Mouse (Mus musculus): ENCODE data around the gene Ecd. TPM values are rescaled to one million over a fixed set of nuclear protein-coding genes. Genes with fewer than 3 reads are reported as not detected.
"Not testable (repeated sequence)": the region's sequence is repeated elsewhere in the genome, so short reads cannot be mapped to it uniquely, and the experiment has no call there.

The Ecd gene
- total RNA-seq, 2 experiments from 2014 or later = 10.2 TPM

DNA sequence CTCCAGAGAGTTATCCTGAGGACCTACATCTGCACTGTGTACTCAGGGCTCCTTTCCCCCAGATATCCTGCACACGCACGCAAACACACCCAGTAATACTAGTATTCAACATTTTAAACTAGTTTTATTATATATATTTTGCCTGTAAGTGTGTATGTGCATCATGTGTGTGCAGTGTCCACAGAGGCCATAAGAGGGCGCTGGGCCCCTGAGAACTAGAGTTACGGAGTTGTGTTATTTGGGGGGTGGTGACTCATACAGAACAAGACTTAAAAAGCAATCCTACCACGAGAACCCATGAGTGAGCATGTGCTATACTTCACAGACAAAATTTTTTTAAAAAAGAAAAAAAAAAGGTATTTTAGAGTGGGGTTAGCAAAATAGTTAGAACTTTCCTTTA lies 8.5 kb downstream of the Ecd start:
- ATAC-seq (replicated peaks; ENCODE audit: low FRiP score, poor library complexity, severe bottlenecking) = no peak

- ATAC-seq (replicated peaks; ENCODE audit: low FRiP score, poor library complexity, severe bottlenecking) = no peak
These were observed 16.6 kb downstream of the Ecd start for GRCm38 (mm10) chr14:20331316-20331715.

DNA sequence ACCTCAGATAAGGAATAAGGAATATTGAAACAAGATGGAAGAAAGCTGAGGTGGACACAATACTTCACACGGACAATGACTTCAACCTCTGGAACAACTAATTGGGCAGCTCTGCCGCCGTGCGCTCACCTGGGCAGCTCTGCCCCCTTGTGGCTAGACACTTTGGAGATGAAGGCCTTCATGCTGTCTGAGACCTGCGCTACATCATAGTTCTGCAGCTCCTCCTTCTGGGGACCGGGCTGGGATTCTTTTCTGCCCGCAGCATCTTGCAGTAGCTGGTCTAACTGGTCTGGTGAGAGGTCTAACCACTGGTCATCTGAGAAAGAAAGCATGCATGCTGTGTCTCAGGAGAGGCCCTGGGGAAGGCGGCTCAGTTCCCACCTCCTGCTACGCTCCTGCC lies 19.4 kb downstream of the Ecd start:
- ATAC-seq (replicated peaks; ENCODE audit: low FRiP score, poor library complexity, severe bottlenecking) = 0 out of 2 replicates have a peak, but pooled peaks have one; percentile 47

DNA sequence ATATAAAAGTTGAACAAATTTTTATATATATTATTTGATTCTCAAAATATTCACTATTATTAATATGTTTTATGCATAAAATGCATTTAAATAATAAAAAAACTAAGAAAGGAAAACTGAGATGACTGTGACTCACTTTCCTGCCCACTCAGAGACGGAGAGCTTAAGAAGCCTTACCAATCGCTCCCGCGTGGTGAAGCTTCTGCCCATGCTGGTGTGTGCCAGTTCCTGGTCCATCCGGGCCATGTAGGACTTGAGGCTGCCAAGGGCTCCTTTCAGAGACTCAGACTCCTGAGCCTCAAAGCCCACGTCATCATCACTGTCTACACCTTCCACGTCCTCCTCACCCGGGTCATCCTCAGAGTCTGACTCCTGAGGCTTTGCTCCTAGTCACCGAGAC lies 23.7 kb downstream of the Ecd start:
- ATAC-seq (replicated peaks; ENCODE audit: low FRiP score, poor library complexity, severe bottlenecking) = no peak

DNA sequence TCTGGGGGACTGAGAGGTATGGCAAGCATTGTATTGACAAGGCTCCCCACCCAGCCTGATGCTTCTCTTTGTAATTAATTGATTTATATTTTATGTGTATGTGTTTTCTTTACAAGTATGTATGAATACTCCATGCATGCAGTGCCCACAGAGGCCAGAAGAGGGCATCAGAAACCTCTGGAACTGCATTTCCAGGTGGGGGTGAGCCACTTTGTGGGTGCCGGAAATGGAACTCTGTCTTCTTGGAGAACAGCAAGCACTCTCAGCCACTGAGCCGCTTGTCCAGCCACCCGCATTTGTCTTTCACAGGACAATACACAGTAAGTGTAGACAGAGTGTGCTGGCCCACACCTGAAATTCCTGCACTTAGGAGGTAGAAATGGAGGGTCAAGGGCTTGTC lies 28.5 kb downstream of the Ecd start:
- peak; percentile 61 for ATAC-seq (replicated peaks; ENCODE audit: low FRiP score, poor library complexity, severe bottlenecking)

DNA sequence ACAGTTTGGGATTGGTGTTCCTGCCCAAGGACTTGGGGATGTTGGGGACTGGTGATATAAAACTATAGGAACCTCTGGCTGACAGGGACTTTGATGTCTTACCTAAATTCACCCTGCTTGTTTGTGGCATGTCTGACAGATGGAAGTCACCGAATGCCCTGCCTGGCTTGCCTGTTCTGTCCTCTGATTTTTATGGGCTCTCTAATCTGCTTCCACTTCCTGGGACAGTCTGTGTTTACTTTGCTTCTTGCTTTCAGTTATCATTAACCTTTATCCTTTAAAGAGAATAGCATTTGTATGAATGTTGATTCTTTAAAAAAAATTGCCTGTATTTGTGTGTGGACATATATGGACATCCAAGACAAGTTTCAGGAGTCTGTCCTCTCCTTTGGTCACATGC lies 32.8 kb downstream of the Ecd start:
- ATAC-seq (replicated peaks; ENCODE audit: low FRiP score, poor library complexity, severe bottlenecking) = no peak

GRCm38 (mm10) chr14:20305085-20305484 lies 42.8 kb downstream of the Ecd start:
- not testable (repeated sequence) for ATAC-seq (replicated peaks; ENCODE audit: low FRiP score, poor library complexity, severe bottlenecking)

GRCm38 (mm10) chr14:20298131-20298530 lies 49.8 kb downstream of the Ecd start:
- ATAC-seq (replicated peaks; ENCODE audit: low FRiP score, poor library complexity, severe bottlenecking) = no peak

- ATAC-seq (replicated peaks; ENCODE audit: low FRiP score, poor library complexity, severe bottlenecking) = no peak
These were observed 50.3 kb downstream of the Ecd start for GRCm38 (mm10) chr14:20297616-20298015.

DNA sequence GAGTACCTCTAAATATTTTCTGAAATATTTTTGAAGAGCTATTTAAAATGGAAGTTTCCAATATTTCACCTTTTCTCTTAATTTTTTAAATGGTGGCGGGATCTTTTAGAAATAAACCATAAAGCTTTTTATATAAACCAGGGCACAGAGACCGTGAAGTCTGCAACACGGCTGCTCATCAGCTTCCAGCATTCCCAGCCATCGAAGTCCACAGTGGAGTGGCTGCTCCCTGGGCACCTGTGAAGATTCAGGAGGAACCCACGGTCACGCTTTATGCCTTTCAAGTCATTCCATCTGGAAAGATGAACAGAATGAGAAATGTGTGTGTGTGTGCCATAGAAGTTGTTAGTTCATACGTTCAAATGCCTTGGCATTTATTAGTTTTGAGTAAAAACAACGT lies 53.0 kb downstream of the Ecd start:
- no peak for ATAC-seq (replicated peaks; ENCODE audit: low FRiP score, poor library complexity, severe bottlenecking)

GRCm38 (mm10) chr14:20294117-20294892 lies 53.6 kb downstream of the Ecd start, which contains the start of gene Nudt13:
Nudt13 (plus strand) TSS chr14:20294697.
- peak; percentile 99 for ATAC-seq (replicated peaks; ENCODE audit: low FRiP score, poor library complexity, severe bottlenecking)

- ATAC-seq (replicated peaks; ENCODE audit: low FRiP score, poor library complexity, severe bottlenecking) = no peak
These were observed 56.5 kb downstream of the Ecd start for GRCm38 (mm10) chr14:20291391-20291790.

Other genes starting within 250 kb of the Ecd start
- gene Saysd1, start 209.6 kb downstream of the Ecd start, total RNA-seq (2015; ENCODE audit: low replicate concordance) = 1.9 TPM in 1 of 2 replicates, not detected in the other
- not detected in 2 replicates for gene Saysd1, start 209.6 kb downstream of the Ecd start, total RNA-seq (2017; ENCODE audit: low replicate concordance)
- gene Kcnk5, start 166.3 kb downstream of the Ecd start, total RNA-seq (2015; ENCODE audit: low replicate concordance) = not detected in 2 replicates
- 0.26 and 2.0 TPM in 2 replicates for gene Kcnk5, start 166.3 kb downstream of the Ecd start, total RNA-seq (2017; ENCODE audit: low replicate concordance)
- not detected in 2 replicates for gene Kcnk16, start 78.9 kb downstream of the Ecd start, total RNA-seq (2015; ENCODE audit: low replicate concordance)
- gene Kcnk16, start 78.9 kb downstream of the Ecd start, total RNA-seq (2017; ENCODE audit: low replicate concordance) = not detected in 2 replicates
- gene Nudt13, start 53.4 kb downstream of the Ecd start, total RNA-seq (2015; ENCODE audit: low replicate concordance) = 4.4 TPM in 1 of 2 replicates, not detected in the other
- 3.6 and 5.3 TPM in 2 replicates for gene Nudt13, start 53.4 kb downstream of the Ecd start, total RNA-seq (2017; ENCODE audit: low replicate concordance)
- 12.5 and 23.2 TPM in 2 replicates for gene Fam149b, start within 50 bp of the Ecd start, total RNA-seq (2015; ENCODE audit: low replicate concordance)
- gene Fam149b, start within 50 bp of the Ecd start, total RNA-seq (2017; ENCODE audit: low replicate concordance) = 5.5 and 10.5 TPM in 2 replicates
- gene Dnajc9, start 40.8 kb upstream of the Ecd start, total RNA-seq (2015; ENCODE audit: low replicate concordance) = 30.5 and 30.9 TPM in 2 replicates
- gene Dnajc9, start 40.8 kb upstream of the Ecd start, total RNA-seq (2017; ENCODE audit: low replicate concordance) = 51.7 and 71.7 TPM in 2 replicates
- gene Mrps16, start 45.5 kb upstream of the Ecd start, total RNA-seq (2015; ENCODE audit: low replicate concordance) = 12.9 and 16.1 TPM in 2 replicates
- 5.0 and 14.6 TPM in 2 replicates for gene Mrps16, start 45.5 kb upstream of the Ecd start, total RNA-seq (2017; ENCODE audit: low replicate concordance)
- 1.3 TPM in 2 replicates for gene Cfap70, start 104.1 kb upstream of the Ecd start, total RNA-seq (2015; ENCODE audit: low replicate concordance)
- gene Cfap70, start 104.1 kb upstream of the Ecd start, total RNA-seq (2017; ENCODE audit: low replicate concordance) = 0.09 TPM in 1 of 2 replicates, not detected in the other
- gene Anxa7, start 132.0 kb upstream of the Ecd start, total RNA-seq (2015; ENCODE audit: low replicate concordance) = 107 and 122 TPM in 2 replicates
- 114 and 164 TPM in 2 replicates for gene Anxa7, start 132.0 kb upstream of the Ecd start, total RNA-seq (2017; ENCODE audit: low replicate concordance)
- 4.6 and 21.7 TPM in 2 replicates for gene Mss51, start 148.8 kb upstream of the Ecd start, total RNA-seq (2015; ENCODE audit: low replicate concordance)
- gene Mss51, start 148.8 kb upstream of the Ecd start, total RNA-seq (2017; ENCODE audit: low replicate concordance) = 8.5 and 13.2 TPM in 2 replicates
- 114 and 134 TPM in 2 replicates for gene Ppp3cb, start 198.5 kb upstream of the Ecd start, total RNA-seq (2015; ENCODE audit: low replicate concordance)
- 72.4 and 84.6 TPM in 2 replicates for gene Ppp3cb, start 198.5 kb upstream of the Ecd start, total RNA-seq (2017; ENCODE audit: low replicate concordance)

Measured in erythroblast, adult 5-6 weeks (primary cell).